Mouse (Mus musculus): ENCODE results near the gene Gm20388.

- TF ChIP-seq CTCF (IDR thresholded peaks at IDR 0.05; ENCODE audit: low read depth) (no peak), EP300 (IDR thresholded peaks at IDR 0.05; ENCODE audit: low read depth) (no peak)
Observed at GRCm38 (mm10) chr8:121647511-121648215, 1737.0 kb downstream of the Gm20388 start.
